Mouse (Mus musculus) spleen, adult 2 months (tissue): Measurements from ENCODE around the gene Hoxa9. TPM values are rescaled to one million over a fixed set of nuclear protein-coding genes. Genes with fewer than 3 reads are reported as not detected.

Experiments used
- DNase-seq, 2 experiments: peaks; one replicate each; pipeline versions ENCODE4 v3.0.0 to v3.0.0-alpha.2; 2012 to 2021; ENCODE audit warnings: low spot score in 2 of 2, low read depth in 1 of 2
- H3K27ac ChIP-seq: fragments of 200-500 bp; 2 replicates; pipeline ENCODE4 v1.5.1; 2012; ENCODE audit warnings: low read length, inconsistent platforms; ENCODE audit not compliant: insufficient read depth
- H3K27me3 ChIP-seq: fragments of 200-500 bp; 2 replicates; pipeline ENCODE4 v1.6.1; 2012; ENCODE audit warnings: mild to moderate bottlenecking, moderate library complexity, low read length, inconsistent platforms; ENCODE audit not compliant: control insufficient read depth, insufficient read depth
- H3K36me3 ChIP-seq: fragments of 200-500 bp; 2 replicates; pipeline ENCODE4 v1.6.1; 2012; ENCODE audit warnings: mild to moderate bottlenecking, low read length, inconsistent platforms; ENCODE audit not compliant: control insufficient read depth, insufficient read depth
- H3K4me1 ChIP-seq: fragments of 200-500 bp; 2 replicates; pipeline ENCODE4 v1.6.1; 2011; ENCODE audit warnings: inconsistent platforms; ENCODE audit not compliant: control insufficient read depth, insufficient read depth, insufficient read length
- H3K4me3 ChIP-seq: fragments of 200-500 bp; 2 replicates; pipeline ENCODE4 v1.5.1; 2011; ENCODE audit warnings: mild to moderate bottlenecking, inconsistent platforms; ENCODE audit not compliant: insufficient read depth, insufficient read length; ENCODE audit errors: extremely low read depth
- CTCF ChIP-seq: fragments of 200-500 bp; IDR thresholded peaks from 2 replicates; pipeline ENCODE4 v1.5.1; 2011; ENCODE audit warnings: mild to moderate bottlenecking, inconsistent platforms; ENCODE audit not compliant: insufficient read depth, insufficient read length, insufficient replicate concordance; ENCODE audit errors: extremely low read depth
- POLR2A ChIP-seq: fragments of 200-500 bp; IDR thresholded peaks from 2 replicates; pipeline ENCODE4 v1.6.1; 2011; ENCODE audit warnings: low read depth, low read length, inconsistent platforms
- WGBS: fragments of 180-500 bp; shearing (Covaris S2); methylation state at CpG from one replicate; pipeline ENCODE4 v1.1.7; 2018; 5-methylcytosine and 5-hydroxymethylcytosine counted together
- polyA plus RNA-seq: library from polyadenylated mRNA; depleted of rRNA; stranded (reverse); fragments of >200 nt; gene quantifications from 2 replicates; pipeline ENCODE4 v1.2.3, GENCODE M21; 2012; rRNA removed

Hoxa9 gene
- polyA plus RNA-seq, 1 experiment: 0.18 TPM

DNA sequence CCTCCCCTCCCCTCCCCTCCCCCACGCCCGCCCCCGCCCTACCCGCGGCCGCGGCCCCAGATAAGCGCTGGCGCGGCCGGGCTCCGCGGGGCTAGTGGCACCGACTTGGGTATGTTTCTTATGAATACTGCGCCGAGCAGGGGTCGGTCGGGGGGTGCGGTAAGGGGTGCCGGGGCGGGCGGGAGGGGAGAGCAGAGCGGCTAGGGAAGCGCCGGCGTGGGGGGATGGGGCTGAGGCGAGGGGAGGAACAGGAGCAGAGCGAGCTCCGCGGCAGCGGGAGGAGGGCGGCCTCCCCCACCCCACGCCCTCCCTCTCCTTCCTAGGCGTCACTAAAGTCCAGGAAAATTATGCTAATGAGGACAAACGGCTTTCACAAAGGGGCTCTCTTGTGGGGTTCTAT lies 55.0 kb downstream of the Hoxa9 start:
- Histone ChIP-seq H3K27ac (no peak overlapping the region), H3K27me3 (peaks cover 2% of the 10 kb centered on the region; the same call in 1 of the 2 replicates), H3K4me1 (no peaks in the 10 kb centered on the region), H3K36me3 (no peaks in the 10 kb centered on the region), H3K4me3 (no peak overlapping the region)
- TF ChIP-seq POLR2A (no peak), CTCF (no peak)
- no peak for DNase-seq
- 63% methylated on average over 33 of the region's 35 CpGs for WGBS

DNA sequence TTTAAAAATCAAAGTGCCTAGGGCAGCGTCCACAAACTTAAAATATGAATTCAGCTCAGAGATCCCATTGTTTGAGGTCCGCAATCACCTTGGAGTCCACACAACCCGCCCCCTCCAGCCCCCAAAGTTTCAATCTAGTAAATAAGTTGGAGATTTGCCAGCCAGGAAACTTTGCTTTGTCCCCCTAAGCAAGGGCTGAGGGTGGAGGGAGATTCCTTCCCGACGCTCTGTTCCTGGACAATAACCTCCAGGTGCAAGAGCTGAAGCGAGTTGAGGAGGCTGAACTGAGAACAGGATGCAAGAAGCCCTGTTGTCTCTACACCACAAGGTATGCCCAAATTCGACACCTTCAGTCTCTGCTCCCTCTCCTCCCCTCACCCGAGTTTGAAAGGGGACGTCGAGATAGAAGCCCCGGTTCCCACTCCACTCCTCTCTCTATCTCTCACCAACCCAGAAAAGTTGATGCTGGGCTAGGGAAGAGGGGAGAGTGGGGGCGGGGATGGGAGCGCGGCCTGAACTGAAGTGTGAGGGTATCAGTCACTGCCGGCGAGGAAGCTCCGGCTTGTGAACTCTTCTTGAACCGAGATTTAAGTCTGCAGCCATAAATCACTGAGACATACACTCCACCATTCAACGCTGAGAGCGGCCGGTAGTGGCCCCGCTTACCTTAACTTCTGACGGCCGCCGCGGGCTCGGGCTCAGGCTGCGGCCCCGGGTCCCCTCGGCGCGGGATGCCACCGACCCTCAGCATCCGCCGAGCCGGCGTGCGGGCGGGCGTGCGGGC lies 55.7 kb downstream of the Hoxa9 start:
- DNase-seq: no peak
- H3K27me3 ChIP-seq: peaks cover 2% of the 10 kb centered on the region; the same call in 1 of the 2 replicates
- no peak for TF ChIP-seq CTCF
- TF ChIP-seq POLR2A: no peak
- H3K4me3 ChIP-seq: no peak overlapping the region
- 68% methylated on average over 41 of the region's 41 CpGs for WGBS
- 0 out of 2 replicates have a peak overlapping the region, but pooled peaks have one; percentile 3 for H3K27ac ChIP-seq
- no peaks in the 10 kb centered on the region for H3K36me3 ChIP-seq
- no peaks in the 10 kb centered on the region for H3K4me1 ChIP-seq

DNA sequence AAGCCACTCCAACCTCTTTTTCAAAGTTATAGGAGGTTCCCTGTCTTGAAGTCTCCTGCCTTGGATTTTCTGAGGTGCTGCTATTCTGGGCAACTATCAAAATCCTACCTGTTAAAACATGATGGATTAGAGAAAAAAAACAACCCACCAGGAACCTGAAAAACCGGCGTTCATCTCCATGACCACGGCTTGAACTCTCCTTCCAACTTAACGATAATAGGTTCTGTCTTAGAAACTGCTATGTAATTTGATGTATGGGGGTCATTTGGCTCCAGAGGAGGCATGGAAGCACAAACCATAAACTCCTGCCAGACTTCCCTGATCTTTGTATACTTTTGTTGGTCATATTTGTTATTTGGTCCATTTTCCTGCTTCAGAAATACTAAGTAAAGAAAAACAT lies 57.2 kb downstream of the Hoxa9 start:
- WGBS: 86% methylated on average over 4 of the region's 4 CpGs
- no peaks in the 10 kb centered on the region for H3K36me3 ChIP-seq
- H3K27ac ChIP-seq: no peak overlapping the region
- H3K4me1 ChIP-seq: no peaks in the 10 kb centered on the region
- H3K4me3 ChIP-seq: no peak overlapping the region
- TF ChIP-seq CTCF (no peak), POLR2A (no peak)
- H3K27me3 ChIP-seq: peaks cover 2% of the 10 kb centered on the region; the same call in 1 of the 2 replicates
- no peak for DNase-seq

Other genes starting within 250 kb of the Hoxa9 start
- 6.0 and 9.1 TPM in 2 replicates for gene Skap2, start 218.5 kb downstream of the Hoxa9 start, polyA plus RNA-seq
- 0.12 and 0.21 TPM in 2 replicates for gene Hoxa1, start 72.8 kb downstream of the Hoxa9 start, polyA plus RNA-seq
- gene Hoxa2, start 66.3 kb downstream of the Hoxa9 start, polyA plus RNA-seq: 0.27 and 0.65 TPM in 2 replicates
- not detected in 2 replicates for gene 5730596B20Rik, start 53.6 kb downstream of the Hoxa9 start, polyA plus RNA-seq
- 0.68 and 0.79 TPM in 2 replicates for gene Hoxa4, start 39.3 kb downstream of the Hoxa9 start, polyA plus RNA-seq
- 1.3 and 1.8 TPM in 2 replicates for gene Hoxa5, start 26.5 kb downstream of the Hoxa9 start, polyA plus RNA-seq
- gene Hoxa6, start 22.4 kb downstream of the Hoxa9 start, polyA plus RNA-seq: 0.46 TPM in 1 of 2 replicates, not detected in the other
- 1.4 and 1.5 TPM in 2 replicates for gene Hoxa3, start 17.8 kb downstream of the Hoxa9 start, polyA plus RNA-seq
- not detected in 2 replicates for gene Gm28308, start 17.8 kb downstream of the Hoxa9 start, polyA plus RNA-seq
- 0.56 and 0.79 TPM in 2 replicates for gene Hoxa7, start 9.2 kb downstream of the Hoxa9 start, polyA plus RNA-seq
- not detected in 2 replicates for gene Hoxa10, start 9.8 kb upstream of the Hoxa9 start, polyA plus RNA-seq
- gene Hoxa11, start 14.7 kb upstream of the Hoxa9 start, polyA plus RNA-seq: not detected in 2 replicates
- not detected in 2 replicates for gene Hoxa13, start 29.8 kb upstream of the Hoxa9 start, polyA plus RNA-seq
- gene Evx1, start 82.4 kb upstream of the Hoxa9 start, polyA plus RNA-seq: not detected in 2 replicates